Mouse (Mus musculus) embryonic fibroblast, embryonic 13.5 days (primary cell): ENCODE results near the gene Dhrs2. TPM values are rescaled to one million over a fixed set of nuclear protein-coding genes. Genes with fewer than 3 reads are reported as not detected.

ENCODE experiments used
- H3K27ac ChIP-seq: 2 replicates; pipeline ENCODE4 v1.5.1; 2012; ENCODE audit warnings: low read length, control low read depth, inconsistent platforms; ENCODE audit not compliant: insufficient read depth
- H3K4me1 ChIP-seq: 2 replicates; pipeline ENCODE4 v1.6.1; 2011; ENCODE audit warnings: low read length; ENCODE audit not compliant: control insufficient read depth, insufficient read depth
- H3K4me3 ChIP-seq: 2 replicates; pipeline ENCODE4 v1.5.1; 2011; ENCODE audit warnings: mild to moderate bottlenecking, control low read depth, low read length; ENCODE audit not compliant: insufficient read depth
- CTCF ChIP-seq: IDR thresholded peaks from 2 replicates; pipeline ENCODE4 v1.5.1; 2011; ENCODE audit warnings: mild to moderate bottlenecking, control low read depth, low read length, moderate library complexity, borderline replicate concordance; ENCODE audit not compliant: insufficient read depth
- POLR2A ChIP-seq: IDR thresholded peaks from 2 replicates; pipeline ENCODE4 v1.6.1; 2011; ENCODE audit warnings: low read depth, mild to moderate bottlenecking, control low read depth, low read length, moderate library complexity
- polyA plus RNA-seq: library from polyadenylated mRNA; stranded (reverse); fragments of >200 nt; gene quantifications from 2 replicates; pipeline ENCODE4 v1.2.4, GENCODE M21; 2011; ENCODE audit warnings: low read depth; ENCODE audit not compliant: missing spikeins, insufficient read length

Dhrs2 gene
- polyA plus RNA-seq, 1 experiment = not detected

- Histone ChIP-seq H3K4me3 (no peak overlapping the region), H3K27ac (no peak overlapping the region), H3K4me1 (no peaks in the 10 kb centered on the region)
- TF ChIP-seq CTCF (no peak), POLR2A (no peak)
Measured at GRCm38 (mm10) chr14:55197121-55197520, 24.7 kb upstream of the Dhrs2 start.

- Histone ChIP-seq H3K27ac (no peak overlapping the region), H3K4me3 (no peak overlapping the region), H3K4me1 (no peaks in the 10 kb centered on the region)
- TF ChIP-seq POLR2A = no peak
- no peak for TF ChIP-seq CTCF
Measured at GRCm38 (mm10) chr14:55198187-55198586, 23.6 kb upstream of the Dhrs2 start.

GRCm38 (mm10) chr14:55204544-55204943 is 17.3 kb upstream of the Dhrs2 start:
- Histone ChIP-seq H3K4me3 (no peak overlapping the region), H3K27ac (no peak overlapping the region), H3K4me1 (no peaks in the 10 kb centered on the region)
- TF ChIP-seq CTCF (no peak), POLR2A (no peak)

- TF ChIP-seq CTCF = no peak
- no peak for TF ChIP-seq POLR2A
- Histone ChIP-seq H3K4me1 (no peaks in the 10 kb centered on the region), H3K27ac (no peak overlapping the region)
Measured at GRCm38 (mm10) chr14:55205045-55205750, 16.6 kb upstream of the Dhrs2 start.

GRCm38 (mm10) chr14:55208306-55208705 is 13.5 kb upstream of the Dhrs2 start:
- Histone ChIP-seq H3K27ac (no peak overlapping the region), H3K4me3 (no peak overlapping the region), H3K4me1 (no peaks in the 10 kb centered on the region)
- TF ChIP-seq POLR2A = no peak
- TF ChIP-seq CTCF = no peak

More at GRCm38 (mm10) chr14:55205045-55205750, 16.6 kb upstream of the Dhrs2 start:
- H3K4me3 ChIP-seq = no peak overlapping the region

- Histone ChIP-seq H3K4me3 (no peak overlapping the region), H3K27ac (no peak overlapping the region), H3K4me1 (no peaks in the 10 kb centered on the region)
- TF ChIP-seq POLR2A = no peak
- TF ChIP-seq CTCF = no peak
Measured at GRCm38 (mm10) chr14:55213621-55214020, 8.2 kb upstream of the Dhrs2 start.

GRCm38 (mm10) chr14:55214507-55214906 is 7.3 kb upstream of the Dhrs2 start:
- TF ChIP-seq POLR2A = no peak
- no peak for TF ChIP-seq CTCF
- Histone ChIP-seq H3K27ac (no peak overlapping the region), H3K4me3 (no peak overlapping the region), H3K4me1 (no peaks in the 10 kb centered on the region)

- TF ChIP-seq POLR2A (no peak), CTCF (no peak)
- Histone ChIP-seq H3K4me3 (no peak overlapping the region), H3K4me1 (no peaks in the 10 kb centered on the region), H3K27ac (no peak overlapping the region)
Measured at GRCm38 (mm10) chr14:55223172-55223571, 1.4 kb downstream of the Dhrs2 start.

GRCm38 (mm10) chr14:55234639-55235038 is 12.8 kb downstream of the Dhrs2 start:
- H3K4me1 ChIP-seq = no peaks in the 10 kb centered on the region
- no peak overlapping the region for H3K4me3 ChIP-seq
- TF ChIP-seq POLR2A = no peak
- TF ChIP-seq CTCF = no peak
- H3K27ac ChIP-seq = no peak overlapping the region

- no peak overlapping the region for H3K4me3 ChIP-seq
- no peaks in the 10 kb centered on the region for H3K4me1 ChIP-seq
- H3K27ac ChIP-seq = no peak overlapping the region
- TF ChIP-seq CTCF (no peak), POLR2A (no peak)
Measured at GRCm38 (mm10) chr14:55236685-55237084, 14.9 kb downstream of the Dhrs2 start.
